Mouse (Mus musculus): ENCODE data around the gene Arid1b.

Arid1b gene

DNA sequence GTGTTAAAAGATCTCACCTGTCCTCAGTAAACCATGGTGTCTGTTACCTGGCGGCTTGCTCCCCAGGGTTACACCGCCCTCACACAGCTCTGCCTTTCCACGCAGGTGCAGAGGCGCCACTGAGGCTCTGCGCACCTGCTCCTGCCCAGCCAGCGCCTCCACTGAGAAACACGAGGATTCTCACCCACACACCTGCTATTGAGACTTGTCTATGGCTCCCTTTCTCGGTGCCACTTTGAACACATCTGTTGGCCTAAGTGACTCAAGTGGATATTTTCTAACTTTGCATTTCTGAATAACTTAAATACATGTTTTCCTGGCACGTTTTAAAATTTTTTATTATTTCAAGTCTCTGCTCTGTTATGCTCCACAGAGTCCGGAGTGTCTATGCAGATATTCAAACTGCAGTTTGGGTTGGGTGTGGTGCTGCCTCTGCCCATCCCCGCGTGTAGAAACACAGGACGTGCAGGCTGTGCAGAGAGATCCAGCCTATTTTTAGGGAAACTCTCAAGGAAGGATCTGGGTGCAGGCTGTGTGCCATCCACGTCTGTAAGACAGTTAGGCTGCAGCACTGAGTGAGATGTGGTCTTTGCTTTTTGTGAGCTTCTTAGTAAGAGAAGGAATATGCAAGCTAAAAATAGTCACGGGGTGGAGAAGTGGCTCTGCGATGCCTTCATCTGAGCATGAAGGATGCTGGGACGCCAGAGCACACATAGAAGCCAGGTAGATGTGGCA lies 283.2 kb downstream of the Arid1b start:
- DNase-seq (ENCODE audit: low read depth): no peak

DNA sequence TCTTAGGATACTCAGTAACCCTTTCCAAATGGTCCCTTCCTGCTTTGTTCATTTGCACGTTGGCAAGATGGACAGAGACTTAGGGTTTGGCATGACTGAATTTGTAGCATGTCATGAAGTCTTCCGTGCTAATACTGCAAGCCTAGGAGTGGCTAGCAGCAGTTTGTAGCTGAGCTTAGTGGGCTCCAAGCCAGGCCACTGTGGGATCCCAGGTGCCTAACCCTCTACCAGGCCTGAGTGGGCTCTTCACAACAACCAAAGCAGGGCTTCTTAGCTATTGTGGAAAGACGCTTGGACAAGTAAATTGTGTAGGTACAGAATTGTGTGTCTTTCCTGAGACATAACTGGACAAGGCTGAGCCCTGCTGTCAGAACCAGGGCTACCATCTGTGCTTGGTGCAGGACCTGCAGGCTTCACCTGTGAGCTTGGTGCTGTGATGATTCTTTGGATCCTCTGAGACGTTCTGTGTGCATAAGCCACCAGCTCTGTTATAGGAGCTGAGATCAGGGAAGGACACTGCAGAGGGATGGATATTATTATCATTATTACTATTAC lies 286.4 kb downstream of the Arid1b start:
- DNase-seq (ENCODE audit: low read depth): no peak

DNA sequence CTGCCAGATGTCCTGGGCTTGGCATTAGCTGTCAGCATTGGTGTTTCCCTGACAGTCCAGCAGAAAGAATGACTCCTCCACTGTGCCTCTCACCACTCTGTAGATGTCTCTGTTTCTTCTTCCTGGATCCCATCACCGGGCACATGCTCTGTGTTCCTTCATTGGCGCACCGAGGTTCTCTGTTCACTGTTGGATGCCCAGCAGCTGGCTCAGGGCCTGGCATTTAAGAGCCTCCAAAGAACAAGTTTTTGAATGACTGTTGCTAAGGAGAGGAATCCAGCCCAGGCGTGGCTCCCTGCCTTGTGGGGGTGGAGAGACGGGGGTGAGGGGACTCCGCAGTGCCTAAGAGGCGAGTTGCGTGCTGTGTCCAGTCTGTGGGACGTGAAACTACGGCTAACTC lies 290.7 kb downstream of the Arid1b start:
- no peak for DNase-seq (ENCODE audit: low read depth)

DNA sequence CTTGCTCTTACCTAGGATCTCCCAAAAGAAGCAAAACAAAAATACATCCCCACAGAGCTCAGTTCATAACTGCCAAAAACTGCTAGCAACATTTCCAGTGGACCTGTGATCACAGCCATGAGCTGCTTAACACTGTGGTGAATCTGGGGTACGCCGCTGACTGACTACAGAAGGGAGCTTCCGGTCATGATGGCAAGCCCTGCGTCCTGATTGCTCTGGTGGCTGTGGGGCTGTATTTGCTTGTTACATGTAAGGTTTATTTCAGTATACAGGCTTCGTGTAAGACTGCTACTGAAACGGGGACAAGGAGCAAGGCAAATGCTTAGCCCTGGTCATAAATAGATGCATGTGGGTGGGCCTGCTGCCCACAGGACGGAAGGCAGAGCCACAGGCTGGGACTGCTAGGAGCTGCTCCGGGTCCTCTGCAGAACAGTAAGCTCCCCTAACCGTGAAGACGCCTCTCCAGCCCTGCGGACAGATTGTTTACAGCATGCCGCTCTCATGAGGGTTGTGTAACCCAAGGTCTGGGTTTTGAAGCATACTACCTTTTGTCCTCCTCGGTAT lies 291.8 kb downstream of the Arid1b start:
- no peak for DNase-seq (ENCODE audit: low read depth)

DNA sequence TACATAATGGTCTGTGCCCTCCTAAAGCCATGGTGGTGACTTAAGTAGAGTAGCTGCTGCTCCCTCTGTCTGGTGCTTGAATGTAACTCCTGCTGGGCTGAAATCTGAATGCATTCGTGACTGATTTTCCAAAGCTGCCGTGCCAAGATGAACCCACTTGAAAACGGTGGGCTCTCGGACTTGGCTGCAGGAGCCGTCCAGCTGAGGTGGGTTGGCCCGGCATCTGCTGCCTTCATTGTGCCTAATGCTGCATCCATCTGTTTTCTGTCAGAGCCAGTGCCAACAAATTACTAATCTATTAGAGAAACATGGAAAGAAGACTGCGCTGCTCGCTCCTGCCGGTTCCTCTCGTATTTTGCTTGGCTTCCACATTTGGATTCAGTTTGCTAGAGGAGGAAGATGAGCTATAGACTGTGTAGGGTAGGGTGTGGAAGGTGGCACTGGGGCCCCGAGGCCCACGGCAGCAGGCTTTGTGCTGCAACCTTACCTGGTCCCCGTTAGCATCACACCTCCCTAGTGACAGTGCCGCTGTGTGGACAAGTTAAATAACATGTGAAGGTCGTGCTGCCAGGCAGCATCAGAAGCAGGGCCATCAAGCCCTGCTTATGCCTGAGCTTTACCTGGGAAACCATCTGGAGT lies 292.6 kb downstream of the Arid1b start:
- no peak for DNase-seq (ENCODE audit: low read depth)

DNA sequence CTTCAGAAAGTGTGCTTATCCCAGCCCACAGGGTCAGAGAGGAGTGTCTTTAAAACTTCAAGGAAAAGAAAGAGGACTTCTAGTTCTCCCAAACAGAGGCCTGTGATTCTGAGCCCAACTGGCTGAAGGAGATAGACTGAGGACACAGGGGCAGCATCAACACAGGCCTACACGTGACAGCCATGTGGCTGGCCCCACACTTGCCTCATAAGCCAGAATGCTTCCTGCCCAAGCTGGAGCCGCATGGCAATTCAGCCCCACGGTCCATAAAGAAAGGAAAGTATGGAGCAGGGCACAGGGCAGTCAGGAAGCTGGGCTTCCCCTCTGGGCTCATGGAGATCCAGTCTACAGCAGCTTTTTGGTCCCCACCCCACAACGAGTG lies 293.1 kb downstream of the Arid1b start:
- no peak for DNase-seq (ENCODE audit: low read depth)

DNA sequence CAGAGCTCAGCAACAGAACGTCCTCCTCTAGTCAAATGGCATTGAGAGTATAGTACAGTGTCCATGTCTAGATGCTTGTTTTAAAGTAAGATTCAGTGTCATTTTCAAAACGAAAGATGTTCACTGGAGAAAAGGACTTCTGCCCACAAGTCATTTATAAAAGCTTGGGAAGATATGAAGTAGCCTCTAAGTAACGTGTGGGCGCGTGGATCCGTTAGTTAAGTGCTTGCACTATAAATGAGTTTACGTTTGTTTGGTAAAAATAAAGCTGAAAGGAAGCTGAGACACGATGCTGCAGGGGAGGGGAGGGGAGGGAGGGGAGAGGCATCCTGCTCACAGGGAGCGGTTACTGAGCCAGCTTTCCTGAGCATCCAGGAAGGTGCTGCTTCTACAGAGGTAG lies 293.5 kb downstream of the Arid1b start:
- no peak for DNase-seq (ENCODE audit: low read depth)

DNA sequence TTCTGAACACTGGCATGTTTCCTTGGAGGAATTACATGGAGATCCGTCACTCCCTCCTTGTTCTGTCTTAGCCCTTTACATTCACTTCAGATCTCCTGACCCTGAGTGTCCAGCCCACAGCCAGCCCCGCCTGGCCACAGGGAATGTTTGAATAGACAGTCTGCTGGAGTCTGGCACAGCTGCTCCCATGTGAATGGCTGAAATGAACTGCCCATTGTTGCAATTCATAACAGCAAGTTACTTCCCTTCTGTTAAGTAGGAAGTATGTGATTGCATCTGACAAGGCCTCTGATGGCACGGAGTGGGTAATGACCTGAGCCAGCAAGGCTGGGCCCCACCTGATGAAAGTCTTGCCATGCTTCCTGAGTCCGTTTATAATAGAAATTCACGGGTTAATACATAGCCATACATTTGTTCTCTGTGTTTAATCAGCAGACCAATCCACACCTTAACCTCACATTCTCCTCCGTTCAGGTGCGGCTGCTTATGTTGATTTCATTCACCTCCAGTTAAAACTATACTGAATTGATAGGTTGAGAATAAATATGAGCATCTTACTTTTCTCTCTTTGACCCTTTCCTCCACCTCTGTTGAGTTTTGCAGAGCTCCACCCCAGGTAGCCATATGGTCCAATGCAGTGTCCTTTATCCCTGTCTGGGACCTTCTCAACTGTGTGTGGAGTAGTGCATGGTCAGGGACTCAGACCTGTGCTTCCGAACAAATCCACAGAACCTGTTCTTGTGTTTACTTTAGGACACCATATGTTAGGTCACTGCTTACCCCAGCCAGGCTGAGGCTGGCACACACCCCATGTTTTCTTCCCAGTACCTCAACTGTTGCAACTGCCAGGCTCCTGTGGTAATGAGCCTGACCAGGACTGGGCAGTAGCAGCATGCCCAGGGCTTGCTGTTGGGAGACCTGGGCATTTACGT lies 299.8 kb downstream of the Arid1b start:
- no peak for DNase-seq (ENCODE audit: low read depth)

DNA sequence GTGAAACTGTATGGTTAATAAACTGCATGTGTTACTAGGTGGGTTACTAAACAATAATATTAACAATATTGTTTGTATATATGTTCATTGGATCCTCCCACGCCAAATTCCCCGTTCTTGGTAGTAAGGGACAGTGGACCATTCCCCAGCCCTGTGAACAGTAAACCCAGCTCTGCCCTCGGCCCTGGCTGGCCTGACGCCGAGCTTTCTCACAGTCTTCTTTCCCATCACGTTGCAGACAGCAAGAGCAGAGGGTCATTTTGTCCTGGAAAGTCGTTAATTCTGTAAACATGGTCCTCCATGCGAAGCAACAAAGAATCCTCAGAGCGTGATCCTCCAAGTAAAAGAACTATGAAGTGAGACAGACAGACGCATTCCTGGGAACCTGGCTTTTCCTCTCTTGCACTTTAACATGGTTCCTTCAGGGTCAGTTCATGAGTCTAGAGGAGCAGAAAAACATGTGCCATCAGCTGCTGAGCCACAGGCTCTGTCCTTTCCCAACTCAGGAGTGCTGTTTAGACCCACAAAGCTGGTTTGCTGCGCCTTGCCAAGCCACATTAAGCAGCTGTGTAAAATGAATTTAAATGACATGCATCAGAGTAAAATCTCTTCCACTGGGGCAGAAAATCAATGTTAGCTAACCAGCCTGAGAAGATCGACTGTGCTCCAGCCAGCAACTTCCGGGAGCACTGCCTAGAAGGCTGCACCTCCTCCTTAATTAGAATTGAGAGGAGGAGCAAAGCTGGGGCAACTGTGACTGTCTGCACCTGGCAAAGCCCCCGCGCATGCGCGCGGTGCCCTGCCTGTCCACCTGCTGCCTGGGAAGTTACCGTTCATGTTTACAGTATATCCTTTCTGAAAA lies 301.2 kb downstream of the Arid1b start:
- DNase-seq (ENCODE audit: low read depth): no peak

DNA sequence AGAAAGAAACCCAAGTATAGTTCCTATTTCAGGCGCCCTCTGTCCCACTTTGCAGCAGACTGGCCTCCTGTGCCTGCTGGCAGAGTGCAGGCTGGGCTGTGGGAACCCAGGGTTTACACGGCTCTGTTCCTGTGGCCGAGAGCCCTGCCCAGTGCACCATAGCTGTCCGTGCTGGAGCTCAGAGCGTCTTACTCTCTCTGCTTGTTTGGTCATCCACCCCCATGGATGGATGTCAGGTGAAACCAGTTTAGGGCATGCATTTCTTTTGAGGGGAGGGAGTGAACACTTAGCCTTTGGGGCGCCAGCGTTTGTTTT lies 301.8 kb downstream of the Arid1b start:
- no peak for DNase-seq (ENCODE audit: low read depth)

DNA sequence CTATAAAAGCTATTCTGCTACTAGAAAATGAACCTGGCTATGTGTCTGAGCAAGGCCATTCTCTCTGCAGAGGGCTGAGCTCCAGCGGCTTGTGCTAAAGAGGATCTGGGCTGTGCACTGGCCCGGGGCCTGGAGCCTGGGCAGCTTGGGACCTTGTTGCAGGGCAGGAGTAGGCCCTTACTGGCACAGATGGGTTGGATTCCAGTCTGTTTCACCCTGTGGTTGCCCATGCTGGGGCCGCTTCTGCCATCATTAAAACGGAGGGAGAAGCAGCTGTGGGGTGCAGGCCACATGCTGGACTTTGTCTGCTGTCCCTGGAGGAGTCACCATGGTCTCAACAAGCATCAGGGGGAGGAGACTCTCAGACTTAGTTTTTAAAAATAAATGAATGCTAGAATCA lies 303.4 kb downstream of the Arid1b start:
- no peak for DNase-seq (ENCODE audit: low read depth)

DNA sequence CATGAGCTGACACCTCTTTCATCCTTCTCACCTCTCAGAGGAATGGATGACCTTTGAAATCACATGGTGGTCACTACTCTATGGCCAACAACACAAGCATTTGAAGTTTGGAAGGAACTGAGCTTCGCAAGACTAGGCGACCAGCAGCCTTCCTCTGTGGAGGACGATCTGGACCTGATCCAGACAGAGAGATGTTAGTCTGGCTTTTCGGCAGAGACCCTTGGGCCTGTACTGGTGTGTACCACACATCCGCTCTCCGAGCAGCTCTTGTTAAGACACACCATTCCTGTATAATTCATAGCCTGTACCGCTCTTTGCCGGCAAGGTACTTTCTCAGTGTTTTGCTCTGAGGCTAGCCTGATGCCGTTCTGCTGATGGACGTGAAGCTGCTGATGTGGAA lies 303.9 kb downstream of the Arid1b start:
- DNase-seq (ENCODE audit: low read depth): no peak

DNA sequence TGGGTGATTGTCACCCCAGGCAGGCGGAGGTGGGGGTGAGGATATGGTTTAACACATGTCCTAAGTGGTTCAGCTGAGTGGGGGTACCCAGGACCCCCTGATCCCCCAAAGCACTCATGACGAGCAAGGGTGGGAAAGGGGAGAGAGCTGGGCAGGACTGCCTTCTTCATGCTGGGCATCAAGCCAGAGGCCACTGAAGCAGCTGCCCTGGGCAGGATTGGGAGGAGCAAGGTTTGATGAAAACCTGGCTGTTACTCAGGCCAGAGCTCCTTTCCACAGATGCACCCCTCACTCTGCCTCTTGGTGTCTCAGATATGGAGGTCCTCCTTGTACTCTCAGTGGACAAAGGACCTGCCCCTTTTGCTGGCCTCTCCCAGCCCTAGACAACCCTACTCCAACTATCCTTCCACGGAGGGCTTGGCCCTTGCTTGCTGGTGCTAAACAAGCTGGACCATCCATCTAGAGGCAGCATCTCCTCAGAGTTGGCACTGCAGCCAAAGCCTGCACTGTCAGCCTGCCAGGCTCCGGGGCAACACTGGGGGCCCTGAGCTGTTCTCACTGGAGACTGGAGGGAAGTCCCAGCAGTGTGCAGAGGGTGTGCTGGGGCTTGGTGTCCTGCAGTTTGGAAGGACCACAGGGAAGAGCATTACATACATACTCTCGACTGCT lies 304.9 kb downstream of the Arid1b start:
- peak; percentile 48 for DNase-seq (ENCODE audit: low read depth)

DNA sequence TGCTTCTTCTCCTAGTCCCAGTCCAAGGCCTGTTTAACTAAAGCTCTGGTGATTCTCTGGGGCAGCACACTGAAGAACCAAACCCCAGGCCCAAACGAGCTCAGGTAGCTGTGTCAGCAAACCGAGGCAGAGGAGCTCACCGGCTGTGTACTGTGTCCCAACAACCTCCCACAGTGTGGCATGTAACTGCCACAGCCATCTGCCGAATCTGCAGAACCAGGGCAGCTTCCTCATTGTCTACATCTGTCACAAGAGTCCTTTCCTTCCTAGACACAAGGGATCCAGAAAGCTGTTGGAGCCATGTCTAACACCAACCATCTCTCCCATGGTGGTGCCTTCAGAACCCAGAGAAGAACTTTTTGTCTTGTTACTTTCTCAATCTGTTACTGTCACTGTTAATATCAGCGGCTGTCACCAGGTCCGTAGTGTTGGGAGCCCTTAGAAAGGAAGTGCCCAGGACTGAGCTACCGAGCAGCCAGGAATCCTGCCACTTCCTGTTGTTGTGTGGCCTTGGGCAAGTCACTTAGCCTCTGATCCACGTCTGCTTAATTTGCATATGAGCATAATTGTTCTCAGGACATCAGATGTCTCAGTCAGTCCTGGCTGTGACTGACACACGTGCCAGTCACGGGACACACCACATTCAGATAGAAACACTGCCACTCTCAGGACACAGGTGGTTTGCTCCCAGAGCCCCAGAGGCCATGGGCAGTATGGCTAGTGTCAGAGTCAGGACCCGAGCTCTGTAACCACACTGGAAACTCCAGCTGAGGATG lies 309.0 kb downstream of the Arid1b start:
- no peak for DNase-seq (ENCODE audit: low read depth)

DNA sequence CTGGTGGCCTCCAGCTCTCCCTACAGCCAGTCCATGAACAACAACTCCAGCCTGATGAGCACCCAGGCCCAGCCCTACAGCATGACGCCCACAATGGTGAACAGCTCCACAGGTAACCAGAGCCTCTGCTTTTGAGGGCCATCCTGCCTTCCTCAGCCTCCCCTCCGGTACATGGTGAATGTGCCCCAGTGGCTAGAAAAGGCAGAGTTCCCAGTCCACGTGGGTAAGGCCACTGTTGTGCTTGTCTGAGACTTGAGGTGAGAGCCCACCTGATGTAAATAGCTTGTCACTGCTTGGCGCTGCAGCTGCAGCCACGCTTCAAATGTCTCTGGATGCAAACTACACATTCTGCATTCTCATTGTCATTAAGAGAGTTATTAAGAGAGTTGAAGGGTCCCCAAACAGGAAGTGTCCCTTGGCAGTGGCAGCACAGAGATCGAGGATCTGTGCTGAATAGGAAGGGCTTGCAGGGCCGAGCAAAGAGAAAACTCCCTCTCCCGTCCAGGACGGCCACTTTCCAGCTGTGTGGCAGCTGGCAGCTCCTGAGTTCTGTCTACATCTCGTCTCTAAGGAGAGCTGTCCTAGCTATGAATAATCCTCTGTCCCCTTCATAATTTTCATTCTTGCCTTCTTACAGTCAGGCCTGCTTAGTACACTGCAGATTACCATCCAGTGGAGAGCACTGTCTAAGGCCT lies 311.8 kb downstream of the Arid1b start:
- DNase-seq (ENCODE audit: low read depth): no peak

DNA sequence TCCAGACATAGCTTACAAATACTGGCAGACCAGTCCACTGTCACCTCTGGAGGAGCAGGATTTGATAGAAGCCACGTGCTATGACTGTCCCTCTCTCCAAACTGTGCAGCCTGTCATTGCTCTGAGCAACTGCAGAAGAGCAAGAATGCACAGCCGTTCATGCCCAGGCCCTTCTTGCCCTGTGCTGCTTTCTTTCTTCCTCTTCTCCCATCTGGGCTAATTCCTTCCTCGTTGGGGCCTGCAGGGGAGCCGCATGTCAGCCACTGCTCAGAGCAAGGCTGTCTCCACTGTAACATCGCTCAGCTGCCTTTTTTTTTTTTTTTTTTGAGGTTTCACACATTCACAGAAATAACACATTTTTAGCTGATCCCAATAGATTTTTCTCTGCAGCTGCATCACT lies 315.8 kb downstream of the Arid1b start:
- DNase-seq (ENCODE audit: low read depth): no peak

DNA sequence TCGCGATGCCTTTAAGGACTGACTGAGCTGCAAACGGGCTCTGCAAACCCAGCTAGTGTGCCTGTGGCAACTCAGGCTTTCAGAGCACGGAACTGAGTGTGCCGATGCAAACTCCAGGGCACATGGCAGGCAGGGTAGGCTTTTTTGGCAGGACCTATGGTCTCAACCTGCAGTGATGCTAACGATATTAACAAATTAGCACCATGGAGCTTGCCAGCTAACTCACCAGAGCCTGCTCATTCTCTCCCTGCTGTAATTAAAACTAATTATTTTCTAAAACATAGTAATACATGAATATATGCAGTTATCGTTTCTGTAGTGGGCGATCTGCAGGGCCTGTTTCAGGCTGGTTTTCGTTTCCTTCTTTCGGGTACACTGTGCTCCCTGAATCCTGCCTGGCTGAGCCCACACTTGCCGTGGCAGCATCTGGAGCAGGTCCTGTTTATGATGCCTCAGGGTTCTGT lies 316.3 kb downstream of the Arid1b start:
- no peak for DNase-seq (ENCODE audit: low read depth)

DNA sequence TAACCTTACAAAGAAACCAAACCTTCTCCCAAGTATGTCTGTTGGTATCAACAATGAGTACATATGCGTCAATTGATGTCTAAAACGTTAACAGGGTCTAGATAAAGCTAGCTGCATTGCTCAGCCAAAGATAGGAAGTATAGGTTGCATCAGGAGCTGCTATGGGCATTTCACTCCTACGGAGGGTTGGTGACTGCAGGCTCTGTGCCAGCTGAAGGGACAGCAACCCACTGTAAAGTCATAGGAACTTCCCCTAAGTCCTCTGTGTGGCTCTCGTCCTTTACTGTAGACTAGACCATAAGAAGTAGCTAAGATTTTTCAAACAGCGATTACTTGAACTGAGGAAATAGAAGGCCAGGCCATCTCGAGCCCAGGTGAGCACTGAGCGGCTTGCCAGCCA lies 316.9 kb downstream of the Arid1b start:
- DNase-seq (ENCODE audit: low read depth): no peak

DNA sequence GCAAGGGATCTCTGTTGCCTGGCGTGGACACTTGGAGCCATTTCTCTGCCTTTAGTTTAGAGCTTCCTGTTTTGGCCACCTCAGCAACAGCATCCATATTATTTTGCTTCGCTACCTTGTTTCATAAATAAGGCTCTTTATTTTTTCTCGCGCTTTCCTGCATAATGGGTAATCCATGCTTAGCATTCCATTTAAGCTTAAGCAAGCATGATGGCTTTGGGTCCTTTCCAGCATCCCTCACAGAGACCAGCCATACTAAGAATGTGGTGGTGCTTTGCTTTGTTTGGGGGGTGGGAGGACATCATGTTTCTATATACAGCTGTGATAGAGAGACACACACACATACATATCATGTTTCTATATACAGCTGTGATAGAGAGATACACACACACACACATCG lies 318.2 kb downstream of the Arid1b start:
- no peak for DNase-seq (ENCODE audit: low read depth)
